Mouse (Mus musculus) adrenal gland, postnatal 25 days (tissue): ENCODE data around the gene Tns3. TPM values are rescaled to one million over a fixed set of nuclear protein-coding genes. Genes with fewer than 3 reads are reported as not detected.

Source experiments
- DNase-seq: peaks from one replicate; pipeline ENCODE4 v3.0.0; 2021; ENCODE audit warnings: mixed read lengths
- total RNA-seq: library from RNA; stranded (reverse); gene quantifications from 2 replicates; pipeline ENCODE4 v1.2.3, GENCODE M21; 2021

Tns3 gene
- total RNA-seq, 1 experiment from 2014 or later, result 71.1 TPM

DNA sequence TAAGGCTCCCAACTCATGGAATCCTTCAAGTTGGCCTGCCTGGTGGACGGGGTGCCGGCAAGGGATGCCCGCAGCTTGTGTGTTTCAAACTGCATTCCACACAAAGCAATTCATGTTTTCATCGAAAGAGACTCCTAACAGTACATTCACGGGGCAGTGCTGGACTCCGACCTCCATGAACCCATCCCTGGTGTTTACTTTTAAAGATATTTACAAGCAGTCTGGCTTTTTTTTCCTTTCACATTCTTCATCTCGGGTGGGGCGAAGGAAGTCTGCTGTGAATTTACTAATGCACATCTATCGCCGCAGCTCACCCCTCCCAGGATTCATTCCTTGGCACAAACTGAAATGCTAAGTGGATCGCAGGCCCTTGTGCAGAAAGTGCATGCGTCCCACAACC is 191.9 kb downstream of the Tns3 start:
- DNase-seq, result no peak

DNA sequence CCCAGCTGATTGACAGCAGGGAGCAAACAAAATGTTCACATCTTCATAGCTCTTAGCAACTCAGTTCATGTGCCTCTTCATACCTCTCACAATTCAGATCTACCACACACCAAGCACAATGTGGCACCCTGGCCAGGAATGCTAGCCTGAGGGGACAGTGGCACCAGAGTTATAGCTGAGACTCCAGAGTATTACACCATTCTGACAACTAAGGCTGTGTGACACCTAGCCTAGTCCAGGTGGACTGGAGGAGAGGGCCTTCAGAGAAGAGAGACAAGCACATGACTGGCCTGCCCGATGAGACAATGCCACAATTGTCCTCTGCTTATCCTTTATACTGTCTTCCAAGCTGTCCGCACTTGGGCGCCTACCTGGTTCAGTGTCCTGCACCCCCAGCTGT is 192.8 kb downstream of the Tns3 start:
- DNase-seq, result no peak

DNA sequence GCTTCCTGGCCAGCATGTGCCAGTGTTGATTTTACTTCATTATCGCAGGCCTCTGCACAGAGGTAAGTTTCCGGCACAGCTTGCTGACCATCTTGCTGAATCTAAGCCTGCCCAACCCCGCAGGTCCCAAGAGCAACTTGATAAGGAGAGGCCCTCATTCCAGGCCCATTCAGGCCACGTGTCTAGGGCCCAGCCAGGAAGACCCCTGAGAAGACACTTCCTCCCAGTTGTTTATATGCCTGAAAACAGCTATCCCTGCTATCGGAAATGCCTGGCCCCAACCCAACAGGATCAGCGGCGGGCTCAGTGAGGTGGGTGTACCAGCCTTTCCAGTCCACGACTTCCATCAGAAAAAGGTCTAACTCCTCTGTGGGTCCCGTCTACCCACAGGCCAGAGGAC is 194.8 kb downstream of the Tns3 start:
- DNase-seq, result no peak

DNA sequence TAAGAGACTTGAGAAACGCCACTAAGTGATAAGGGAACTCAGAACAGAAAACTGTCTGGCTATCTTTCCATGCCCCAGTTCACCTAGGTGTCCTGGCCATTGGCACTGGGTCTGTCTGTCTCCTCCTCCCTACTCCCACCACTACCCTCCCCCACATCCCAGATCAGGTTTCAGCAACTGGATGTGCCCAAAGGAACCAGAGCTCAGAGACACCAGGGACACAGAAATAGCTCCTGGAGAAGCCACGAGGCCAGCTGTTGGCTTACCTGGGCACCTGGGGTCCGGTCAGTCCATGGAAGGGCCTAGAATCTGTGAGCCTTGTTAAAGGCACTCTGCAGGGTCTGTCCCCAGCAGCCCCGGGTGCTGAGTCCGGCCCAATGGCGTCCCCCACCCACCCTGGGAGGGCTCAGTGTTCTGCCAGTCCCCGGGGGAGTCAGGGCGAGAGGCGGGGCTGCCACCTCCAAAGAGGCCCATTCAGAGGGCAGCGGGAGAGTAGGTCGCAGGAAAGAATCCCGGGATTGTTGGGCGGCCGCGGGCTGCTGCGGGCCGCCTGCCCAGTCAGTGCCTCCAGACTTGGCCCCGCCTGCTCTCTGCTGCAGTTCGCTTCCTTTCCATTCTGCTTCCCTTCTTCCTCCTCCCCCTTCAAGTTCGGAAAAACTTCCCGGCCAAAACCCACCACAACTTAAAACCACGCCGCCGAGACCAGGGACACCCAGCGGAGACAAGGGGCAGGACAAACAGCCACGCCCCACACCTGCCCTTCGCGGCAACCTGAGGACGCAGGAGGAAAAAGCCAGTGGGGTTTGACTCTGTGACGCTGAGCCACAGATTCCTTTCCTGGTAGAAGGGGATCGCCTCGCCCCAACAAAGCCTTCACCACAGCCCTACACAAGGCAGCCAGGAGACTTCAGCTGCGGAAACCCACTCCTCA is 195.9 kb downstream of the Tns3 start:
- DNase-seq, result peak; percentile 56

DNA sequence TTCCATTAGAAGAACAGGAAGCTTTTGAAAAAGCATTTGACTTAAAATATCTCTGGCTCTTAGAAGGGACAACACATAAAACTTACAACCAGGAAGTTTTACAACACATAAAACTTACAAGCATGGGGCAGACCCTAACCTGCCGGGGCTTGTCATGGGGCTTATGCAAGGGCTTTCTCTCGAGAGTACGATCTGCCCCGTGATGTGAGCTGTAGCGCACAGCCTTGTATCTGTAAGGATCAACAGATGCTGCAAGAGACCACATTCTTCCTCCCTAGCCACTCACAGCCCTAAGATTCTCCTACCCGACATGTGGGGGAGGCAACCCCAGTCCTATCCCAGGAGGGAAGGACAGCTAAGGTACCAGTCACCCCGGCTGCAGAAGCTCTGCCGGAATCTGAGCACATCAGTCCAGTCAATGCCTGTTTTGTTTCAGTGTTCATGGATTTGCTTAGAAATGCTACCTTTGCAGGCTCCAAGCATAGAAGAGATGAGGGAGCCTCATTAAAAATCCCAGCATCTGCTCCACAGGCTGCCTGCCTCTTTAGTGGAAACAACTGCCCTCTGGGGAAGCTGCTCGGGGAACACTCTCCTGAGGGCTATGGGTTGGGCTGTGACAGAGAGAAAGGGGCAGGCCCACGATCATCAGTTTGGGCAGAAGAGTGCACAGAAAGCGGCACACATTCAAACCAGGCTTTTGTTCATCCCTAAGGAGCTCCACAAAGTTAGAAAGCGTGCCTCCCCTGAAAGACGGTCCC is 196.8 kb downstream of the Tns3 start:
- no peak for DNase-seq

DNA sequence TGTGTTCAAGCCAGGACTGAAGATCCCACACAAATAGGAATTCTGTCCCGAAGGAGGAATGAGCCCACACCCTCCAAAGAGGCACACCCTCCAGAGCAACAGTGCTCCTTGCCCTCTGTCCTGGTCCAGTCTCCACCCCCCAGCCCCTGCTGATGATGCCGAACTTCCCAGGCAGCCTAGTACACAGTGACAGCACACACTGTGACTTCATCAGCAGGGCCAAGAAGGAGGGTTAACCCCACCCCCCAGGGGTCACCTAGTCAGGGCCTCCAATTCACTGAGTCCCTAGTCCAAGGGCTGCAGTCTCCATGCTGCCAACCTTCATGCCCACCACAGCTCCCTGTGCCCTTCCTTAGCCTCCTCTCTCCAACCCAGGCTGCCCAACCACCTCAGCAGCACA is 200.5 kb downstream of the Tns3 start:
- no peak for DNase-seq

DNA sequence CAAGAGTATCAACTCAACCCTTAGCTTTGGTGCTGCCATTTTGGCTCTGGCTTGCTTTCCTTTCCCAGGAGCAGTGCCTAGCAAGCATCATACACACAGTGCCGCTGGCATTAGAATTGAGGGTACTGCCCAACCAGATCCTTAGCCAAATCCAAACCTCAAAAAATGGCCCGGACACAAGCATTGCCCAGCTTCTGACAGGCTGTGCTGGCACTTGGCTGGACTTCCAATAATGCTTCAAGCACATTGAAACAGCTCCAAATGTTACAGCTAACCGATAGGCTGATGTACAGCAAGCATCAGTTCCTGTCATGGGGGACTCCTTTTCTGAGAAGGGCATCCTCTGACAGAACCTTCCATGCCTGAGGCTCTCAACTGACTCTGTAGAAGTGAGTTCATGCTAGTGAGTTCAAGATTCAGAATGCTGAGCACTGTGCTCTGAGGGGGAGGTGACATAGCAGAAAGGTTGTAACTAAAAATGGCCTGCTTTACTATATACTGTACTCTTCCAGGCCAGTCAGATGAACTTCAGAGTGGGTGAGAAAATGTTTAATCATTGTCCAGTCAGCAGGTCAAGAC is 201.4 kb downstream of the Tns3 start:
- DNase-seq, result no peak

DNA sequence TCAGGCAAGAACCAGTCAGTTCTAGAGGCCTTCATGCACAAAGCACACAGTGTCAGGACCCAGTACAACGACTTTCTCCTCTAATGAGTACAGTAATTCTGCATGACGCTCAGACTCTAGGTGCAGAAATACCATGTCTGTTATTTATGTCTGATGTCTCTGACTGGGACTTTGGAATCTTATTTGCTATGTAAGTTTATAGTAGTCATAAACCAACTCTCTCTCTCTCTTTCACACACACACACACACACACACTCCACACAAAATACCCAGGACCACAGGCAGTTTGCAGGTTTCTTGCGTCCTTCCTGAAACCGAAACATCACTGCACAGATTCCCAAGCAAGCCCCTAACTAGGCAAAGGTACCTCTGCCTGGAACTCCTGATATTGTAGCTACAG is 203.5 kb downstream of the Tns3 start:
- DNase-seq, result no peak

DNA sequence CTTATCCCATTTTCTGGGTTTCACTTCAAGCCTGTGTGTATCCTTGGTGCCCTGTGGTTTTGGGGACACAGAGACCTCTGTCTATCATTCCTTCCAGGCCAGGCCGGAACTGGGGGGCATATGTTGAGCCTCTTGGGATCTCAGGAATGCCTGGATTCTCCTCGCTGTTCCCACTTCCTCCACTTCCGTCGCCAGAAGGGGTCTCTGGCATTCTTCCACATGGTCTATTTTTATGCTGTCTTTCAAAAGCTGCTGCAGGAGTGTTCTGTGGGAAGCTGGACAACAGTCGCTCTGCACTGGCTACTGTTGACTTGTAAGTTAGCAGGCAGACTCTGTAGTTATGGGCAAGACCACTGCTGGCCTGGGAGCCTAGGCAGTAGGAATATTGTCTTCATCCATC is 206.4 kb downstream of the Tns3 start:
- no peak for DNase-seq

DNA sequence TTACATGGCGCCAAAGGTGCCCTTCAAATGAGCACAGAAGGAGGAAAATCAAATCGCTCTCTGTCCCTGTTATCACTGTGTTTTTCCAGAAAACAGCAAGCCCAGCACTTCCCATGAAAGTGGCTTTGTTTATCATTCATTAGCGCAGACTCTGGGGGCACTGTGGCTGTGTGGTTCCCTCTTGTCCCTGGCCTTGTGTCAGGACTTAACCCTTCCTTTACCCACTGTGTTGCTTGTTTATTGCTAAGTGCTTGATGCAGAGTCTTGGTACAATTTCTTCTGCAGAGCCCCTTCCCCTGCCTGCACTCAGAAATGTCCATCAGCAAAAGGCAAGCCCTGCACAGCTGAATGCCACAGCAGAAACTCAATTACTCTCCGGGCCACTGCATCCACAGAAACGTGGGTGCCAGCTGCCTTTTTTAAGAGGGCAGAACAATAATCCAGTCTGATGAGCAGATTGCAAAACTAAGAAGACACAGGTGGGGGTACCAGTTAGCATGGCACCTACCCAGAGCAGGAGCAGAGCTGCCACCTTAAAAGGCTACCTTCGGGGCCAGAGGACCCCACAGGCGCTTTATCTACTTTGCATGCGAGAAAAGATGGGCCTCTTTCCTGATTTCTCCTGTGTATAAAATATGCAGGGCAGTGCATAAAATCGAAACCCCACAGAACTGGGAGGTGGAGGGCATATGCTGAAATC is 207.6 kb downstream of the Tns3 start:
- DNase-seq, result no peak

DNA sequence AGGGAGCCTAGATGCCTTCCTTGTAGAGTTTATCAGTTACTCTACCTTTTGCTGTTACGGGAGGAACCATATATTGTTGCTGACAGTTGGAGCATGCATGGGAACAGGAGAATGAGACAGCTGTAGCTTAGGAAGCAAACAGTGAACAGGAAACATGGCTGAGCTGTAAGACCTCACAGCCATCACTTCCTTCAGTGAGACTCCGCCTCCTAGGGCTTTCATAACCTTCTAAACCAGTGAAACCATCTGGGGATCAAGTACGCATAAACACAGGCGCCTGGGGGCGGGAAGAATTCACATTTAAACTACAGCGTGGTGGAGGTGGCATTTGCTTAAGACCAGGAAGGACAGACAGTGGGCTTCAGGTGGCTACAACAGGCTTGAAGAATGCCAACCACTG is 208.7 kb downstream of the Tns3 start:
- no peak for DNase-seq

DNA sequence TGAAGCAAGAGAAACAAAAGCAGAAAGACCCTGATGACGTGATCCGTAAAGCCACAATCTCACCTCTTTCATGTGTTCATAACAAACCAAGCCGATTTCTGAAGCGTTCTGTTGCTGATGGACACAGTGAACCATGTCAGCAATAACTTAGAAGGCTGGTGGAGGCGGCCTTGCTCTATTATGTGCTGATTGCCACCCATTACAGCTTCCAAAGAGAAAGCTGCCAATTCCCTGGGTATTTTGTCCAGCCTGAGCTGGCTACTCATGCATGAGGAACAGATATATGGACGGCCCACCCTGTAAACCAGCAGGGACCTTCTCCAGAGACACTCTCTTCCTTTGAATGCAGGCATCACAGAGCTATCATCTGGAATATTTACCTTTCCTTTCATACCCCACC is 211.1 kb downstream of the Tns3 start:
- DNase-seq, result no peak

DNA sequence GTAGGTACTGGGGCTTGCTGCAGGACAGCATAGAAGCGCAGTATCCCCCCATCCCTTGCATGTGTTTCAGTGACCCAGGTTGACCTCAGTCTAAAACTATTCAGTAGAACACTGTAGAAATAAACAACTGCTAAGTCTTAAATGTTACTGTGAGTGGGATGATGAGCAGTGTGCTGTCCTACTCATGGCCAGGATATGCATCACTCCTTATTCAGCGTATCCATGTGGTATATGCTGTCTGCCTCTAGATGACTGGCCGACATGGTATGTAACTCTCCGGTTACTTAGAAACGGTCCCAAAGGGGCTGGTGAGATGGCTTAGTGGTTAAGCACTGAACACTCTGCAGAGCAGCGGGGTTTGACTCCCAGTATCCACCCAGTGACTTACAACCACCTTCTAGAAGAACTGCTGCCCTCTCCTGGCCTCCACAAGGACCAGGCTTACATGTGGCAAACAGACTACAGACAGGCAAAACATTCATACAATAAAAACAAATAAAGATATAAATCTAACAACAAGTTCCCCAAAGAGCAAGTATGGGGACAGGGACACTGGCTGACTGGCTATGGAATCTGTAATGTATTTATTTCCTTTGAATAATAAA is 212.6 kb downstream of the Tns3 start:
- DNase-seq, result no peak

DNA sequence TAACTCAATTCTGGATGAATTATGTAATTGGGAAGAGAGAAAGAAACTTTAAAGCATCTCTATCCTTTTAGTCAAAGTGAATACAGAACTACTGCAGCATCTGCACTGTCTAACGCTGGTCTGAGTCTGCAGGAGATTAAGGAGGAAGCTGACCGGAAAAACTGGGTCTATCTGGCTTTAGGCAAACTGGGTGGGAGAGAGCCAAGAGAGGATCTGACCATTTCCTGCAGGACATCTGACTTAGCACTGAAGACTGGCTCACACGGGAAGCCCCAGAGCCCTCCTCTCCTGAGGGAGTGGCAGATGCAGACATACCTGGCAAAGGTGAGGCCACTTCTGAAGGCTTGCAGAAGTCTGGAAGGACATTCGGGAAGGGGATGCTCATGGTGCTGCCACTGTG is 213.8 kb downstream of the Tns3 start:
- no peak for DNase-seq

DNA sequence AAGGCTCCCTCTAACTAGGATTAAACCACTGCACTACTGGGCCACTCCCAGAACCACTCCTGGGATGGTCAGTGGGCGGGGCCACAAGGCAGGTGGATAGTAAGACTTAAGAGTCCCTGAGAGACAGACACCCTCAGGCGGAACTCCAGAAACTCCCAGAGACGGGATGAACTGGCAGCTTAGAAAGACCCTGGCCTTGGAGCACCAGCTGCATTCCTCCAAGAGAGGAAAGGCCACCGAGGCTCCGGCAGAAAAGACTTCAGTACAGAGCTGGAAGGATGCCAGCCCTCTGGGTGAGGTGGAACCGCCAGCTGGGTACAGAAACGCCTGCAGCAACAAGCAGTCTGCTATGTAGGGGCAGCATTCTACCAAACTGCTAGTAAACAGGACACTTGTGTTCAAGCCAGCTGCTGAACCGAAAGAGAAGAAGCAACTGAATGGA is 218.4 kb downstream of the Tns3 start:
- peak; percentile 75 for DNase-seq

DNA sequence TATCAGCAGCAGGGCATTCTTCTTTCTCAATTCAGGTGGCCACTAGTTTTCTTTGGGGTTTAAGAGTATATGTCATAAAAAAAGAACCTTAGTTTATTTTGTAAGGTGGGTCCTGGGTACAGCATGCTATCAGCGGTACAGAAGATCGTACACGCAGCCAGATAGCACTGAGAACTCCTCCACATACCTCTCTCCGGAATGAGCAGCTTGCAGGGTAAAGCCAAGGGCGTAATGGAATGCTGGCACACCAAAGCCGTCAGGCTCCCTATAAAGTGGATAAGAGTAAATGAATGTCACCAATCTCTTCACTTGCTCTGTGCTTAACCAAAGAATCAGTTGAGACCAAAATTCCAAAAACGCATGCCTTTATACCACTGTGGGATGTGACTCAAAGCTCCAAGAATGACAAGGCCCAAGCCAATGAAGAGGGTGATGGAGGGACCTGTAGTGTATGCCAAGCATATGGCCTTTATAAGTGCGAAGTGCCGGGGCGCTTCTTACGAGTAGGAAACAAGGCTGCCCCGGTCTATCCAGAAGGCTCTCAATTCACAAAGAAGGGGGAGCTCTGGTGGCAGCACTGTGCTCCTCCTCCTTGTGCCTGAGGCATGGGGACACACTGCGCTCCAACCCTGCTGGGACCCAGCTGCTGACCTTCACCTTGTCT is 219.4 kb downstream of the Tns3 start:
- DNase-seq, result no peak

DNA sequence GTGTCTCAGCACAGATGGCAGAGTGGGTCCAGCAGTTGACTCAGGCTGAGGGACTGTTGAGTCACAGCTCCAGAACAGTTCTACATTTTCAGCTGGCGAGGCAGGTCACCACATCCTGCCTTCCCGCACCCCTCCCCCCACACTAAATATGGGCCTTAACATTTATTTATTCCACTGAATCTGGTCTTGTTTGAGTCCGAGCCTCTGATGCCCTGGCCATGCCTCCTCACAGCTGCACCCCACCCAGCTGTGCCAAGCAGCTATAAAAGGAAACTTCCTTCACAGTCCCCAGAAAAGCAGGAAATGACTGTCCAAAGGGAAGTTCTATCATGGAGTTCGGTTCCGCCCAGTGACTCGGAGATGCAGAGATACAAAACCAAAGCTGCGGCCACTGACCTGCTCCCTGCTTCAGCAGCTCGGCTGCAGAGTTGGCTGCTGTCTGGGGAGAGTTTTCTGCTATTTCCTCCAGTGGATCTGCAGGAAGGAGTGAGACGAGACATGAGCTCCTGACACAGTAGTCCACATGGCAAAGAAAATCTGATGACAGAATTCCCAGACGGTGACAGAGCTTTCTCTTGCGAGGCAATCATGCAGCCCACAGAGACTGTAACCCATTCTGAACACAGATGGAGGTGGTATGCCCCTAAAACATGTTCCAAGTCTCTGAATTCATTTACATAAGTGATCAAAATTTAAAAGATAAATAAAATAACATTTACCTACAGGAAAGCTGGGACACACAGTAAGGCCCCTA is 220.6 kb downstream of the Tns3 start:
- no peak for DNase-seq

DNA sequence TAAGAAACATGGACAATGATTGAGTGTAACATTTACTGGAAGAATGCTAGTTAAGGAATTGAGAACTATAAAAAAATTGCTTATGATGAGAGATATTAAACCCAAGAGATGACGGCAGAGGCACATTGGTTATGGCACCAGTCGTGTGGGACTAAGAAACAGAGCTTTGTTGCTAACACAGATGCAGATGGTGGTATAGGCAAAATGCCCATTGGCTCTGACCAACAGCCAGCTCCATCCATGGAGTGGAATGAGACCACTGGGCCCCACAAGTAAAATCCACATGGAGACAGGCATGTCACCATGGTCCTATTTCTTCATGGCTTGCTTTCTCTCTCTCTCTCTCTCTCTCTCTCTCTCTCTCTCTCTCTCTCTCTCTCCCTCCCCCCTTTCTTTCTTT is 223.6 kb downstream of the Tns3 start:
- DNase-seq, result no peak

DNA sequence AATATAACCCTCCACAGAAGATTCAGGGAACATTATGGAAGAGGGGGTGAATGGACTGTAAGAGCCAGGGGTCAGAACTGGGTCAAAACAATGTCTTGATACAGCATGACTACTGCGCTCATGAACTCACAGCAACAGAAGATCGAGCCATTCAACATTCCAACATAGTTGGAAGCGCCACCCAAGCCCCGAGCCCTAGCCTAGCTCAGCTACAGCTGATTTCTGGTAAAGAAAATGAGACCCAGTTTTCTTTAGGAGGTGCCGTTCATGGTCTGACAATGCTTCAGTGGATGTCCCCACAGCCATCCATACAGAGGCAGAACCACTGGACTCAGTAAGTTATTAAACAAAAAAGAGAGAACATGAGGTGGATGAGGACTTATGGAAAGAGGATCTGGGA is 224.1 kb downstream of the Tns3 start:
- DNase-seq, result no peak

DNA sequence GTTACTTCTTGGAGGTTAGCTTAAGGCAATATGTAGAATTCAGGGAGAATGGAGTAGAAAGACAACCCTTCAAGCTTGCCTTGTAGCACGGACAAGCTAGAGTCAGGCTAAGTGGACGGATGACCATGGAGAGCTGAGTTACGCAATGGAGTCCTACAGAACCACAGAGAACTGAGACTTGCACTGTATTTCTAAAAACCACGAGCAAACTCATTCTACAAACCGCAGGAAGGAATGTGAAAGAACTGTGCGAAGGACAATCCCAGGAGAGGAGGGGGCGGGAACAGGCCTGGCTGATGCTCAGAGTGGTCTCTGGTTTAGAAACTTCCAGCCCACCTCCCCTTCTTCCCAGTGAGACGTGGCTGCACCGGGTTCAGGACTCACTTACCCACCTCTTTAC is 225.3 kb downstream of the Tns3 start:
- DNase-seq, result no peak

DNA sequence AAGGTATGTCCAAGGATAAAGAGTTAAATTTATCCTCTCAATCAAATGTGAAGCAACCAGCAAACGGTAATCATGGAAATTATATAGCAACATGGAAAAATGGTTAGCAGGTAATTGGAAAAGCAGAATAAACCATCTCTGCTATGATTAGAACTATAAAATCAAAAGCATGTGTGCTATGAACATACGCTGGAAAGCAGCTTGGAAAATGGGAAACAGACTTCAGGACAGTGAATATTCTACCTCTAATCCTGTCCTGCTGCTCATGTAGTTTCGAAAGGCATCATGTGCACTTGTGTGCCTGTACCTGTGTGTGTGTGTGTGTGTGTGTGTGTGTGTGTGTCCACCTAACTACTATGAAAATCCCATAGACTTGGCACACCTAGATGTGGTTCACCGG is 226.1 kb downstream of the Tns3 start:
- DNase-seq, result no peak
